Mouse (Mus musculus): Measurements from ENCODE around the gene Fbp2.

- TF ChIP-seq CTCF (IDR thresholded peaks at IDR 0.05; ENCODE audit: borderline replicate concordance, insufficient read depth, low read length) (no peak), POLR2A (IDR thresholded peaks at IDR 0.05; ENCODE audit: low read depth, low read length) (no peak)
Measured at GRCm38 (mm10) chr13:62907527-62908162, 49.4 kb upstream of the Fbp2 start.

Measured in embryonic fibroblast, embryonic 13.5 days (primary cell).